Mouse (Mus musculus) lung, adult 2 months (tissue): ENCODE measurements around the gene Arfrp1.

Source experiments
- CTCF ChIP-seq: fragments of 200-500 bp; IDR thresholded peaks from 2 replicates; pipeline ENCODE4 v1.5.1; 2011; ENCODE audit warnings: mild to moderate bottlenecking, low read length, control low read depth; ENCODE audit not compliant: insufficient read depth
- POLR2A ChIP-seq: fragments of 200-500 bp; IDR thresholded peaks from 2 replicates; pipeline ENCODE4 v1.6.1; 2011; ENCODE audit warnings: low read depth, mild to moderate bottlenecking, control low read depth, low read length, borderline replicate concordance; ENCODE audit errors: extremely low read depth

- TF ChIP-seq CTCF (no peak), POLR2A (no peak)
Observed at GRCm38 (mm10) chr2:181403722-181404121, 38.5 kb upstream of the Arfrp1 start.
